Mouse (Mus musculus) spleen, embryonic (tissue): ENCODE measurements at regions not wholly inside any gene's neighbourhood (a gene's known extent, or its start where the extent isn't known, plus 50 kb on each side); places are given as distances from the start of the nearest gene placed in this dataset.

Source experiments
- CTCF ChIA-PET: fragments of 350-600 bp; sonication (Branson Sonifier 250); formaldehyde crosslinking; loops from one replicate; lab custom pipeline; 2022; lab: Charles Lee

DNA sequence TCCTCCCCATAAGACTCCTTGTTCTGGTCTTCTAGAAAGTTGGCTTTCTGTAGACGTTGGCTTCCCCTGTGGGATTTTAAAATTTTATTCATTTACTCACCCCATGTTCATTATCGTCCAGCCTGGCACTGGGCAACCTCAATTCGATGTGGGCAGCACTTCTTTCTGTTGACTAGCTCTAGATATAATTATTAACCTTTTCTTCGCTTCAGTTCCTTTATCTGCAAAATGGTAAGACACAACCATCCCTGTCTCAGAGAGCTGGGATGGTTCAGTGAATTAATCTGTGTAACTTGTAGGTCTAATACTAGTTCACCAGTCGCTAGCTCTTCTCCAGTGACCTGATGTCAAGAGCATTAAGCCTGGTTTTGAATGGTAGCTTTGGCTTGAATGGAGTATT lies 89.9 kb upstream of the Plxnc1 start:
- CTCF ChIA-PET = no interaction called here

DNA sequence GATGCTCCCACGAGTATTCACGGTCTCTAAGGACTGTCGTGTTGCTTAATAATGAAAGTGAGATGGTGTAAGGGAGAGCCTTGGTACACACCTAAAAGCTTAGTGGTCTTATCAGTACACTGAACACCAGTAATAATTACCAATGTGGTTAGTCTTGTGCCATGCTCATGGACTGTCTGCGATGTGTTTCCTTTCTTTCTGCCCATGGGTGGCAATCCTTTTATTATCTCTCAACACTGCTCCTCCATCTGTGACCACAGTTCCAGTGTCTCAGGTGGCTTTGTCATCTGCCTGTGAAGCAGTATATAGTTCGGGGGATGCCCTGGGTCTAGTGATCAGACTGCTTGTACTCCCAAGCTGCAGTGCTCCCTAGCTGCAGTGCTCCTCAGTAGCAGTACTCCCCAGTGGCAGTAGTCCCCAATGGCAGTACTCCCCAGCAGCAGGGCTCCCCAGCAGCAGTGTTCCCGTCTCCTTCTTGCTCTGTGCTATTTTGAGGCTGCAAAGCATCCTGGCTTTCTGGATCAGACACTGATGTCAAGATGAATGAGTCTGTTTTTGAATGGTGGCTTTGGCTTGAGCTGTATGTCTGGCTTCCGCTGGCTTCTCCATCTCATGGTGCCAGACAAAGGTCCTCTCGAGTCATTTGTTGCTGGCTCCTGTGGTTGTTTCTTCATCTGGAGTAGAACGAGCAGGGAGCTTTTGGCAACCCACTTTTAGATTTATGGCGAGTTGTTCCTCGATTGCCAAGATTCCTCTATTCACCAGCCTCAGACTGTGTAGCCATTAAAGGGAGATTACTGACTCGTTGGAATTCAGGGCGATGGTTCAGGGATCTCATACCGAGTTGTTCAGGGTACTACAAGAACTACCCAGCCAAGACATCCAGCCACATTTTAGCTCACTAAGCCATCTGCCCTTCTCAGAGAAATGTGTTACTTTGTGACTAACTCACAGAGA lies 88.4 kb upstream of the Plxnc1 start:
- CTCF ChIA-PET = no interaction called here

DNA sequence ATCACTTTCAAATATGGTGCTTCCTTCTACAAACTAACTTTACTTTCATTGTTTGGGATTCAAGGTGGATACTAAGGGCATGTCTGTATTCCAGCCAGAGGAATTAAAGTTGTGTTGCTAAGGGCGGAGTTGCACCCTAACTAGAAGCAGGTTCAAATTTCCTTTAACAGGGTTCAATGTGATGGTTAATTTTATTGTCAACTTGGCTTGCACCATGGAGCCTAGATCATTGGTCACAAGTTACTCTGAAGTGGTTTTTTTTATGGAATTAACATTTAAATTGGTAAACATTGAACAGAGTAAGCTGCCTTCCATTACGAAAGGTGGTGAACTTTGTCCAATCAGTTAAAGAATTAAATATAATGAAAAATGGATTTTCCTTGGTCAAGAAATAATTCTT lies 86.7 kb upstream of the Plxnc1 start:
- CTCF ChIA-PET = interaction anchor here (0.6 kb wide), 1 partner anchor 64 kb away, joined by 3 read pairs; no protein-coding TSS in a partner anchor

GRCm38 (mm10) chr10:95030801-95031200 lies 86.2 kb upstream of the Plxnc1 start:
- CTCF ChIA-PET = no interaction called here

- CTCF ChIA-PET = interaction anchor here (0.6 kb wide), 1 partner anchor 59 kb away, joined by 8 read pairs; no protein-coding TSS in a partner anchor
Observed at GRCm38 (mm10) chr10:95029554-95029953, 84.9 kb upstream of the Plxnc1 start.

DNA sequence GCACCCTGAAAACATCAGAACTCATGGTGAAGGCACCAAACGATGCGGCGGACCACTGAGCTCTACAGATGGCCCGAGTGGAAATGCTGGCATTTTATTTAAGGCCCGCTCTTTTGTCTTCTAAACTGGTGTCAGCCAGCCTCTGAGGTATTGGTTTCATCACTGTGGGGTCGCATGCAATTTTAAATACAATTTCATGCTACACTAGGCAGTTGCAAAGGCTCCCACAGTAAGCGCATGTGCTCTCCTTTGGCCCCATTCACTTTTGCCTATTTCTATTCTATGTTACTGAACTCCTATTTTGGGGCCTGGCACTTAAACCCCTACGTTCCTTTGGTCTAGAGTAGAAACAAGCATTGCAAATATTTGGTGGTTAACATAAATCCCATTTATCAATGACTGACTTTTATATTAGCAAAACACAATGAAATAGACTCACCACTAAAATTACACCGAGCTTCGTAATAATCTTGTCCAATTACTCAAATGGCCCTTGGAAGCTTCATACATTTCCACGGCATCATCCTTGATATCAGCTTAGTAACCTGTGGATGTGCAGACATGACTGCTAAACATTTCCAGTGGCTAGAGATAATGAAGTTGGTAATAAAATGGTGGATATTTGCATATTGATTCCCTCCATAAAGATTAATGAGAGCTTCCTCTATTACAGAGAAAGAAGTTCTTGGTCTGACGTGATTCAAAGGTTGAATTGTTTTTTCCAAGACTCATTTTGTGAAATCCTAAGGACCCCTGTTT lies 81.1 kb upstream of the Plxnc1 start:
- CTCF ChIA-PET = no interaction called here

DNA sequence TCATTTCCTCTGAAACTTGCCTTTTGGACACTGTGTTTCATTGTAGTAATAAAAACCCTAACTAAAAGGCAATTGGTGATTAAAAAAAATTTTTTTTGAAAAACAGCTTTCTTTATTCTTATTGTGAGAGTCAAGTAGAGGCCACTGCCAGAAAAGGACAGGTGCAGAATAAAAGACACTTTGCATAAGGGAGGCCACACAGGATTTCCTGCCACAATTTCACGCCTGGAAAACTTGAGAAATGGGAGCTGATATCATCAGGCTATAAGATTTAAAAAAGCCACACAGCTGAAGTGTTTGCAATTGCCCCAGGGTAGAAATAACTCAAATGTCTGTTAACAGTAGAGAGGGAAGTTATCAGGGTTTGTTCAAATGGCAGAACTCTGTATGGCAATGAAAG lies 76.6 kb upstream of the Plxnc1 start:
- CTCF ChIA-PET = interaction anchor here (0.6 kb wide), 2 partner anchors 407 to 477 kb away, joined by 4 to 5 read pairs; no protein-coding TSS in a partner anchor

GRCm38 (mm10) chr10:95016896-95017295 lies 72.3 kb upstream of the Plxnc1 start:
- CTCF ChIA-PET = no interaction called here

DNA sequence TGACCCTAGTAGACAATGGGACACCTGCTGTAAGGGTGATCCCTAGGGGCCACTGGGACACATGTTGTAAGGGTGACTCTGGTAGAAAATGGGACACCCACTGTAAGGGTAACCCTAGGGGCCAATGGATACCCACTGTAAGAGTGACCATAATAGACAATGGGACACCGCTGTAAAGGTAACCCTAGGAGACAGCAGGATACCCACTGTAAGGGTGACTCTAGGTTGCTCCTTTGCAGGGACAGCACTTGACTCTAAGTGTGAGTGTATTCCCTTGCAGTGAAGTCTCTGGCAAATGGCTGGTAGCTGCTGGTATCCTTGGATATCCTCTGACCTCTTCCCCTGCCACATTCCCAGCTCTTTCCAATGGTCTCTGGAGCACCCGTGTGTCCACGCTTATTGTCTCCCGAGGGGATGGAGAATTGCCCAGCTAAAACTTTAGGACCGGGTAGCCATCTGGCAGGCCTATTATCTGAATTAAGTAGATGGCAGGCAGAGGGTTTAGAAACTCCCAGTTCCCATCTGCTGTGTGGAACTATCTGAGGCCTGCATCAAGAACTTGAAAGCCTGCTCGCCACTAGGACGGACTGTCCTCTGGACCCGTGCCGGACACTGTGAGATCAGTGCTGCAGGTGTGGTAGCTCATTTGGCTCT lies 70.8 kb upstream of the Plxnc1 start:
- CTCF ChIA-PET = no interaction called here

DNA sequence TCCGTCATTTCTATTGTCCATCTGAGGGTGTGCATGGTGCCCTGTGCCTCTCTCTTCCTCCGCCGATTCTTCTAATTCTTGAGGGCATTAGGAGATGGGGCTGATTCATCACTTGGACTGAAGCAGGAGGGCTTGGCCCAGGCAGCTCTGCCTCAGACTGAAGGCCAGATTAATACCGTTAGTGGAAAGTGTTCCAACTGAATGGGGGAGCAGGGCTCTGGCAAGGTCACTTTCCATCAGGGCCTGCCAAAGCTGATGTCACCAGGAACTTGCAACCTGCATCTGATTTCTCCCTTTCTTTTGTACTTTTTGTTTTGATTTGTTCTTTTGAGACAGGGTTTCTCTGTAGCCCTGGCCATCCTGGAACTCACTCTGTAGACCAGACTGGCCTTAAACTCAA lies 69.3 kb upstream of the Plxnc1 start:
- CTCF ChIA-PET = interaction anchor here (0.6 kb wide), 1 partner anchor 23 kb away, joined by 3 read pairs; no protein-coding TSS in a partner anchor

GRCm38 (mm10) chr10:95013213-95013915 lies 68.7 kb upstream of the Plxnc1 start:
- CTCF ChIA-PET = no interaction called here

DNA sequence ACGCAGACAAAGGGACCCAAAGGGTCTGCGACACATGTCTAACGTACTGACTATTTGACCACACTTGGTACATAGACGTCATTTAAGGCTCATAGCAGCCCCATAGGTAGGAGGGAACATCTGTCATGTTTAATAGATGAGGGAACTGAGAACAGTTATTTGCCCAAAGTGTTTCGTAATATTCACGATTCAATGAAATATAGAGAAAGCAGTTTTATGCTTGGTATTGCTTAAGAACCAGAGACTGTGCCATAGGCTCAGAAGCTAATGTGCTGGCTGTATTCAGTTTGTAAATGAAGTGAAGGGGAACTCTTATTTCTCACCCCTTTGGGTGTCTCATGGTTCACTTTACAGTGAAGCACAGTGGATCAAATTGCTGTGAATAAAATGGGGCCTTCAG lies 65.7 kb upstream of the Plxnc1 start:
- CTCF ChIA-PET = no interaction called here

GRCm38 (mm10) chr10:95009081-95009480 lies 64.4 kb upstream of the Plxnc1 start:
- CTCF ChIA-PET = no interaction called here

DNA sequence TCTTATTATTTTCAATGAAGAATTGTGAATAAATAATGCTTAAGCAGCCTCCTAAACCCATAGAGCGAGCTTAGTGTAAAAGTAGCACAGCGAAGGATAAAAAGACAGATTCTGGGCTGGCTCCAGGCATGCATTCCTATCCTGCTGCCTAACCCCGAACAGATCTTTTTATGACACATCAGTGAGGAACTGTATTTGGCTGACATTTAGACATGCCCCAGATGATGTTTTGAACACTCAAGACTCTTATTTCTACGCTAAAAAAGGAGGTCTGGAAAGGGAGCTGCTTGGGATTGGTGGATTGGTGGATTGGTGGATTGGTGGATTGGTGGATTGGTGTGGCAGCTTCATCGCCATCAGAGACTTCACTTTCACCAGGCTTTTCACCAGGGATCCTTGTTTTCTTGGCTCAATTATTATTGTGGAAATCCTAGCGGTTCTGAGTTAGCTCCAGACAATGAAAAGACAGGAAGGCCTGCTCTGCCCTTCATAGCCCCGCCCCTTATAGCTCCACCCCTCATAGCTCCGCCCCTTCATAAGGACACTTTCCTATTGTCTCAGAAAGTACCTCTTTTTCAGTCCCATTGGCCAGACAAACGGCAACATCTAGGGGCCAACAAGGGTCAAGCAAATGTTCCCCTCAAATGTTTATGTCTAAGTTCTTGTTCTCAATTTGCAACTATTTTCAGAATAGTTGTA lies 59.6 kb upstream of the Plxnc1 start:
- CTCF ChIA-PET = no interaction called here

- CTCF ChIA-PET = no interaction called here
Observed at GRCm38 (mm10) chr10:95003621-95004020, 59.0 kb upstream of the Plxnc1 start.

- CTCF ChIA-PET = interaction anchor here (0.8 kb wide), 1 partner anchor 393 kb away, joined by 3 read pairs; no protein-coding TSS in a partner anchor
Observed at GRCm38 (mm10) chr10:95001650-95002049, 57.0 kb upstream of the Plxnc1 start.

DNA sequence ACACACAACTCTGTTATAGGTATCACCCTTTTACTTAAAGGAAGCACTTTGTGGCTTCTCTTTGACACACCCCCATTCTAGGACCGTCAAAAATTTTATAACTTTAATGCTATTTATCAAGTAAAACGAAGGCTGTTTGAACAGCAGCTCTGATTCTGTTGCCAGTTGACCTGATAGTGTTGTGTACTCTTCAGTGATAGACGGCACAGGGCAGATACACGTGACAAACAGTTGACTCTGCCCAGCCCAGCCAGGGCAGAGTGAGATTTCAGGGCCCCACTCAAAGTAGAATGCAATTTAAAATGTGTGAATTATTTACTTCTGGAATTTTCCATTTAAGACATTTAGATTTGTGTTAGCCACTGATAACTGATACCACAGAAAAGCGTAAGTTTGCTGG lies 55.1 kb upstream of the Plxnc1 start:
- CTCF ChIA-PET = no interaction called here
